In the genomic region with DNA sequence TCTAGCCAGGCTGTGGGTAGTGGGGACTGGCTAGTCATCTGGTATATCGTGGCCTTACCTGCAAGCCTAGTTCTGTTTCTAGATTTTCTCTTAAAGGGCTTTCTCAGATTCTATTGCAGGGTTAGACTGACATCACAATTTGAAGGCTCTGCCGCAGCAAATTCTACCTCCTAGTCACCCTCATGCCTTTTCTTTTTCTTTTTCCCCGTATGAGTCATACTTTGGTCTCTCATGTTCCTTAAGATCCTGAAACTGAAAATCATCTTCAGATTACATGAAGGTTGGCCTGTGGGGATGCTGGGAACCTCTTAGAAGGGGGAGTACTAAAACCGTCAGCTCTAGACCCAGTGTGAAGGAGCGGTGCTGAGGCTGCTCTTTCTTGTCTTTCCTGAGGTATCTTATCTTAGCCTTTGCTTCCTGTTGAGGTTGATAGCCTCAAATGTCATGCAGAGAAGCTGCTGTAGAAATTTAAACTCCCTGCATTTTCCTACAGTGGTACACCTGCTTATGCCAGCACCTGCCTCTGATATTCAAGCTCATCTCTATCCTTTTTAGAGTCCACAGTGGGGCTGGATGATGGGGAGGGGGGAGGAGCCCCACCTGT, we compare ENCODE assay signal across 17 mouse cellular contexts.
DNase-seq lines count a peak whose midpoint lies in the region; ATAC-seq and TF ChIP-seq lines count a peak whose summit lies in the region.
"Had no signal": no experiment of that assay in that cellular context is flagged by ENCODE, and none has a peak within 500 bp of the region (broad histone marks: within the 10 kb centered on the region; RNA-seq: fewer than 3 reads in every experiment).

No protein-coding gene starts in this region.

- no peaks in the 10 kb centered on the region for H3K36me3 ChIP-seq in kidney, postnatal 0 days (ENCODE audit: insufficient read depth, low read length)
- H3K36me3 ChIP-seq: hindbrain, embryonic 13.5 days; limb, embryonic 12.5 days; midbrain, embryonic 15.5 days; stomach, embryonic 15.5 days had no signal

- no peak for DNase-seq in kidney, postnatal 0 days (ENCODE audit: low spot score)
- no peak for DNase-seq in kidney, postnatal 25 days
- peak; percentile 19 for DNase-seq in brain, adult 2 months (ENCODE audit: low read depth, low spot score)
- DNase-seq in thymus, postnatal 0 days (ENCODE audit: low spot score): peak; percentile 64
- DNase-seq in adrenal gland, postnatal 4 days (ENCODE audit: low spot score in 2 of 2): no peak
- no peak for DNase-seq in cerebellum, adult 2 months
- DNase-seq in right cerebral cortex, postnatal 4 days: no peak
- DNase-seq: cerebellum, postnatal 14 days; gastrocnemius, postnatal 25 days; heart, postnatal 10 days had no signal

- no peak for TF ChIP-seq CTCF in kidney, postnatal 0 days (IDR thresholded peaks at IDR 0.05; ENCODE audit: low read depth)
- TF ChIP-seq CTCF in cerebellum, adult 2 months (IDR thresholded peaks at IDR 0.05; ENCODE audit: borderline replicate concordance, insufficient read depth, low read depth, low read length): no peak

- peak overlapping the region; percentile 77 for H3K27ac ChIP-seq in kidney, postnatal 0 days
- H3K27ac ChIP-seq in cerebellum, adult 2 months (ENCODE audit: insufficient read depth, low read length): no peak overlapping the region
- H3K27ac ChIP-seq: hindbrain, embryonic 13.5 days; left cerebral cortex, adult 2 months; limb, embryonic 12.5 days; liver, embryonic 14.5 days; midbrain, embryonic 15.5 days; stomach, embryonic 15.5 days had no signal

- no peak overlapping the region for H3K4me3 ChIP-seq in kidney, postnatal 0 days (replicated peaks; ENCODE audit: low read depth, low read length)
- H3K4me3 ChIP-seq in cerebellum, adult 2 months (replicated peaks; ENCODE audit: insufficient read depth, low read depth, low read length): no peak overlapping the region
- H3K4me3 ChIP-seq: hindbrain, embryonic 13.5 days; left cerebral cortex, adult 2 months; limb, embryonic 12.5 days; midbrain, embryonic 15.5 days; stomach, embryonic 15.5 days had no signal

- H3K4me1 ChIP-seq in kidney, postnatal 0 days (replicated peaks; ENCODE audit: insufficient read depth, low read length): peaks cover 14% of the 10 kb centered on the region; the same call in 1 of the 2 replicates
- no peaks in the 10 kb centered on the region for H3K4me1 ChIP-seq in cerebellum, adult 2 months (ENCODE audit: control insufficient read depth, insufficient read depth, low read length)

- H3K9me3 ChIP-seq in kidney, postnatal 0 days (replicated peaks; ENCODE audit: low read length): no peaks in the 10 kb centered on the region
- H3K9me3 ChIP-seq: hindbrain, embryonic 13.5 days; limb, embryonic 12.5 days; midbrain, embryonic 15.5 days; stomach, embryonic 15.5 days had no signal

- H3K4me2 ChIP-seq in kidney, postnatal 0 days (ENCODE audit: low read length): no peak overlapping the region
- H3K4me2 ChIP-seq: hindbrain, embryonic 13.5 days; limb, embryonic 12.5 days; midbrain, embryonic 15.5 days; stomach, embryonic 15.5 days had no signal

- no peak for ATAC-seq in kidney, postnatal 0 days (replicated peaks; ENCODE audit: low FRiP score, low read depth)
- ATAC-seq: intestine, postnatal 0 days; midbrain, embryonic 15.5 days had no signal

- no peak for TF ChIP-seq POLR2A in cerebellum, adult 2 months (IDR thresholded peaks at IDR 0.05; ENCODE audit: borderline replicate concordance, insufficient read depth, low read length)

- no peak overlapping the region for H3K9ac ChIP-seq in kidney, postnatal 0 days (ENCODE audit: low read depth, low read length)
- H3K9ac ChIP-seq: hindbrain, embryonic 13.5 days; limb, embryonic 12.5 days; liver, embryonic 14.5 days; midbrain, embryonic 15.5 days; stomach, embryonic 15.5 days had no signal

- H3K27me3 ChIP-seq in kidney, postnatal 0 days (ENCODE audit: insufficient read depth, low read length): no peaks in the 10 kb centered on the region
- H3K27me3 ChIP-seq in cerebellum, adult 2 months (ENCODE audit: control insufficient read depth, insufficient read depth, low read length): no peaks in the 10 kb centered on the region
- H3K27me3 ChIP-seq: limb, embryonic 12.5 days; midbrain, embryonic 15.5 days; stomach, embryonic 15.5 days had no signal

- 58% methylated on average over 5 of the region's 5 CpGs for WGBS in kidney, postnatal 0 days
- 85% methylated on average over 5 of the region's 5 CpGs for WGBS in cerebellum, adult 2 months

Comparison
In these comparisons a context has a peak if more than half of its experiments do, and no peak if none do; other contexts are left out.
1. DNase-seq: peak in brain, adult 2 months (single experiment) and thymus, postnatal 0 days (single experiment); none in kidney, postnatal 0 days (single experiment), kidney, postnatal 25 days (0 of 2), adrenal gland, postnatal 4 days (0 of 2), cerebellum, adult 2 months (0 of 2) and right cerebral cortex, postnatal 4 days (single experiment).